Mouse (Mus musculus) cortical plate, adult 2 months (tissue): ENCODE measurements around the gene Fam8a1.

Experiments used
- CTCF ChIP-seq: fragments of 200-500 bp; IDR thresholded peaks from 2 replicates; pipeline ENCODE4 v1.5.1; 2011; ENCODE audit warnings: mild to moderate bottlenecking, control low read depth, low read length; ENCODE audit not compliant: insufficient read depth; ENCODE audit errors: extremely low read depth
- POLR2A ChIP-seq: fragments of 200-500 bp; IDR thresholded peaks from 2 replicates; pipeline ENCODE4 v1.6.1; 2011; ENCODE audit warnings: mild to moderate bottlenecking, low read length, control low read depth; ENCODE audit not compliant: insufficient read depth; ENCODE audit errors: extremely low read depth

GRCm38 (mm10) chr13:46701486-46701885, 32.2 kb downstream of the Fam8a1 start:
- TF ChIP-seq CTCF (no peak), POLR2A (no peak)
